Mouse (Mus musculus) mouse embryonic stem cell (cell line): ENCODE results near the gene Als2.

Experiments
- in situ Hi-C, 2 experiments: fragments of 300-500 bp; cut with MboI; formaldehyde crosslinking; loops; 1 replicate in 1 of 2; 3 replicates in 1 of 2; pipeline ENCODE4 v1.14.3; 2019 to 2020; ENCODE audit warnings: low sequenced_read_pairs in 2 of 2, low pct_unique_long_range_greater_than_20kb in 1 of 2, mixed read lengths in 1 of 2; ENCODE audit not compliant: unreplicated experiment in 1 of 2

The Als2 gene

DNA sequence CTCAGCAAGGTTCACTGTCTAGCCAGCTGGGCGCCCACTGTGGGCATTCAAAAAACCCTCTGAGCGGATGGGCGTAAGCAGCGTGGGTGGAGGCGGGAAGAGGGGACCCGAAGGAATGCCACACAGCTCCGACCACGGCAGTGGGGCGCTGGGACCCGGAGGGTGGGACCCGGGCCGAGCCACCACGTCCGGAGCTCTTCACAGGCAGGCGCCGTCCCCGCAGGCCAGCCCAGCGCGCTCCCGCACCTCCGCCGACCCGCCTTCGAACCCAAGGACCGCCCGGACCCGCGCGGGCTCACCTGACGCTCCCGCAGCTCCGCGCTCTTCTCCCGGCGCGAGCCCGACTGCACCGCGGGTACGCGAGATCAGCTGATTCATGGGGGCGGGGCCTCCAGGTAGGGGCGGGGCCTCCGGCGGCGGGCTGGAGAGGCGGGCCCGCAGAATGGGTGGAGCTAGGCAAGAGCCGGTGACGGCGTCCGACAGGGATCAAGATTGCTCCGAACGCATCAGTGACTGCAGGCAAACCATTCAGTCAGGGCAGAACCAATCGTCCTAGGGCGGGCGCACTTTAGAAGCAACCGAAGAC, at the start of gene Als2:
TSS of gene Als2 (minus strand) at position 376 of the 586 bp plus-strand sequence.
- in situ Hi-C loops, result no loop called here

DNA sequence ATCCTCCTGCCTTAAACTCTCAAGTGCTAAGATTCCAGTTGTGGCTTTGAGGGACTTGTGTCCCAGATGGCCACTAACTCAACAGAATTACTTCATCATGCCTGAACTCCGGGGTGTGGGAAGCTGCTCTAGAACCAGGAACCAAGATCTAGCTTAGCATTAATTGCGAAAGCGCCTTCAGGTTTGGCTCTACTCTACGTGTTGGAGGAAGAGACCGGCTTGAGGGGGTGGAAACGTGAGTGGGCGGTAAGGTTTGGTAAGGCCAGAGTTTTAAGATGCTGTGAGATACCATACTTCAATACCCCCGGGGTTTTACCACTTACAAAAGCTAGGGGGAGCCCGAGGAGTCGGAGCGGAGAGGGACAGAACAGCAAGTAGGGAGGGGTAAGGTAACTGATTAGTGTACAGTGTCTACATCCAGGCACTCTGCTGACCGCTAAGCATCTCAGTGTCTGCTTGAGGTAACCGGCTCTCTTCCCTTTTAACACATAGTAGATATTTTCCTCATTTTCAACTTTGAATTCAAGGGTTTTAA, 49.4 kb upstream of the Als2 start:
- in situ Hi-C loops, result no loop called here

DNA sequence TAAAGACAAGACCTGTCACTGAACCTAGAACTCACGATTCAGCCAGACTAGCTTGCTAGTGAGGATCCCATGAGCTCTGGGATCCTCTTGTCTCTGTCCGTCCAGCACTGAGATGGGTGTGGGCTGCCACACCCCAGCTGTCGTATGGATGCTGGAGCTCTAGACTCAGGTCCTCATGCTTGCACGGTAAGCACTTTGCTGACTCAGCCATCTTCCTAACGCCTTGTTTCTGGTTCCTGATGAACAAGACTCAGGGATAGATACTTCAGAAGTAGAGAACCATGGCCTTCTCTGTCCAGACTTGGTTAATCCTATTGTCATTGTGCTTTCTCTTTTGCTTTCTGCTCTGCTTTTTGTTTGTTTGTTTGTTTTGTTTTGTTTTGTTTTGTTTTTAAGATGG, 48.8 kb upstream of the Als2 start:
- in situ Hi-C loops, result no loop called here

DNA sequence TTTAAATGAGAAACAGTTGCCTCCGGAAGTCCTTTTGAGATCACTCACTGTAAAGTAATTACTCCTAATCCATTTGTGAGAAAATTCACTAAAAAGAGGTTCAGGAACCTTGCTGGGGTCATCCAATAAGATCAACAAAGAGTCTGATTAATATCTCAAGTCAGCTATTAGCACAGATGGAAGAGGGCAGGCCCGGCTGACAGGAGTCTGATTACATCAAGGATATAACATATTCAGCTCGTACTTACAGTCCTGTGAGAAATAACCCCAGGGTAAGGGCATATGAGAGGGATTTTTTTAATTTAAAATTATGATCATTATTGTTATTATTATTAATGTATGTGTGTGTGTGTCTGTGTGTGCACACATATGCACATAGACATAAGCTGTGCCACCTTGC, 35.2 kb upstream of the Als2 start:
- in situ Hi-C loops, result no loop called here

DNA sequence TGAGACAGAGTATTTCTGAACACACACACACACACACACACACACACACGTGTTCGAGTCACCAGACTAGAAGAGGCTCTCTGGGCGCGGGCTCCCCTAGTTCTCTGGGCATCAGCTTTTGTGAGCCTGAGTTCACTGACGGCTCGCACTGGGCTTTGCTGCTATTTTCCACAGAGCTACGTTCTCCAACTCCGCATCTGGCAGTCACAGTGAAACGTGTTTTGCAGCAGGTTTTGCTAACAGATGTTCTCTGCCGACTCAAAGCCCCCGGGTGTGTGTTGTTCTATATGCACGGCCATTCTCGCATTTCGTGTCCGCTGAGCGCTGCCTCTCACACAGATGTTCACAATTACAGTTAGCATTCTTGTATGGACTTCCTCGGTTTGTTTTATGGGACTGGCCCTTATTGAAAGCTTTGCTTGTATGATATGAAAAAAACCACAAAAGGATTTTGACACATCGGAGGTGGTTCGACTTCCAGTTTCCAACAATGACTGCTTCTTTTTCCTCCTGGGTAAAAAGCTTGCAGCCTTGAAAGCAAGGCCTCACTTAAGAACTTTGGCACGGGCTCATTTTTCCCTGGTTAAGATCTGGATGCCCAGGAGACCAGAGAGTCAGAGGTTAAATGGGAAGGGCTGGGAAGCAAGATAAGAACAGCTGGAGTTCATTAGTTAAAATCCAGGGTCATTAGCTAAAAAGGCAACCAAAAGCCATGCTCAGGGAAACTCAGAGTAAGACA, 33.1 kb upstream of the Als2 start:
- in situ Hi-C loops, result no loop called here

DNA sequence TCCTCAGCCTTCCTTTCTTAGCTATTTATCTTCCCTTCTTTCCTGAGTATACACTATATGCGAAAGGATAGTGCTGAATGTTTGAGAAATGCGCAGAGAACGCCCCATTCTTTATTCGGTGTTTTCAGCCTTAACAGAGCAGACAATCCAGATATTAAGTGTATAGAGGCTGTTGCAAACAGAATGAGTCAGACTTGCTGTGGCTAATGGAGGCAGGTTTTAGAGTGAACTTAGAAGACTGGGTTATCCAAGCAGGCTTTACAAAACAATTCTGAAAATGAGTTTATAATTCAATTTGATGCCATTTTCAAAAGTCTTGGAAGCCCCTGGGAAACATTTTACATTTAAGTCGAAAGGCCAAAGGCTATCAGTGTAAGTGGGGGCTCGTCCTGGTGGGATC, 32.4 kb upstream of the Als2 start:
- in situ Hi-C loops, result no loop called here

DNA sequence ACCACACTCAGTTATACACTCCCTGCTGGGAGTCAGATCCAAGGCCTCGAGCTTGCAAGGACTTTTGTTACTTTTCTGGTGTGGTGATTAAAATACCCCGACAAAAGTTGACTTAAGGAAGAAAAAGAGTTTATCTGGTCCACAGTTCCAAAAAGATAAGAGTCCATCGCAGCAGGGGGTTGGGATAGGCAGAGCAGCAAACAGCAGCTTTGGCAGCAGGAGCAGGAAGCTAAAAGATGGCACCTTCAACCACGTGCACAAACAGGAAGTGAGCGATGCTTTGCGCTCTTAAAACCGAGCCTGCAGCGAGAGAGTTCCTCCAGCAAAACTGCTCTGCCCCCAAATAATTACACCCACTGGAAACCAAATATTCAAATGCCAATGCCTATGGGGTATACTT, 31.9 kb upstream of the Als2 start:
- in situ Hi-C loops, result no loop called here

DNA sequence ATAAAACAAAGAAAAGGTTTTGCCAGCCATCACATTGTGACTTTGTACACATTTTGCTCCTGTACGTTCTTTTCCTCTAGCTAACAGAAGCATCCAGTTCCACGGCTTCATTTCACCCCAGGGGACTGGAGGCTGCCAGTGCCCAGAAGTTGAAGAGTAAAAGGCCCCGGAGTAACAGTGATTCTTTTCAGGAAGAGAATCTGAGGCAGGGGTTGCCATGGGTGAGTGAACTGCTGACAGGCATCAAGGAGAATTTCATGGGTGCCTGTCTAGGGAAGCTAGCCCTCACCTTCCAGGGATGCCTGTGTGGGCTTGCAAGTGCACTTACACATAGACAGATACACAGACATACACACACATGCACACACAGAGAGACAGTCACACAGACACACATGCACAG, 20.7 kb upstream of the Als2 start:
- in situ Hi-C loops, result no loop called here

DNA sequence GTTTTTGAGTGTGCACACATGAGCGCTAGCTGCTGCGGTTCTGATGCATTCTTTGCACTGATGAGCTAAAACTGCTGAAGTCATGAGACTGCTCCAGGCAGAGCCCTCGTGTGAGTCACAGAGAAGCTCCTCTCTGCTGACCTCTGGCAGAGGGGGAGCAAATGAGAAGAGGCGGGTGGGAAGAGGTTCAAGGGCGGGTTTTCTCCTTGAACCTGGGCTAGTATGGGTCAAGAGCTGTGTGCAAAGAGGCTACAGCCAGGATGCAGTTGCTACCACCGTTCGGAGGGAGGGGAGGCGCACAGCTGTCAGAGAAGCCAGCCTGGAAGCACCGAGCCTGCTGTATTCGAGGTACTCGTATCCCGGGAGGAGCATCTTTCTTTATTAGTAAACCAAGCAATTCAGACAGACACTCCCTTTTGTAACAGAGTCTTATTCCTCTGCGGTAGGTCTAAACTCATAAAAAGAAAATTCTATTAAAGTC, 19.8 kb upstream of the Als2 start, which contains the start of gene Cdk15:
TSS of gene Cdk15 (plus strand) at position 156 of the 481 bp plus-strand sequence.
- in situ Hi-C loops, result no loop called here

DNA sequence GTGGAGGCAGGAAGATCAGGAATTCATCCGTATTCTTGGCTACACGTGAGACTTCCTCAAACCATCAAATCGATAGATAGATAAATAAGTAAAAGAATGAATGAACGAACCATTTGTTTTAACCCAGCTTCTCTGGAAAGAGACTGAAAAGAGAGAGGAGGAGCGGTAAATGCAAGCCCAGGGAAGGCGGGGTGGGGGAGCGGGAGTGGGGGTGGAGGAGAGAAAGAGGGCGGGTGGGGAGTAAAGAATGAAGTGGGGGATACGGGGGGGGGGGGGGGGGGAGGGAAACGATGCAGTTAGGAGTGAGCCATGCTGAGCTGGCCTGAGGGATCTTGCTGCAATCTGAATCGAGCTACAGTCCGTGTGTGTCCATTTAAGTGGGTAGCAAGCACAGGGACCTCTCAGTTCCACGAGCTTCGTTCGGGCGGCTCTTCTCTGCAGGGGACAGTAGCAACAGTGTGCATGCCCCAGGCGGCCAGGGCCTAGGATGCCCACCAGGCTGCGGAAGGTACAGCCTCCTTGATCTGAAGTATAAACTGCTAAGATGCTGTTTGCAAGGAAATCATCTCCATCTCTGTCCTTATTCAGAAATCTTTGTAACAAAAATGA, 16.4 kb upstream of the Als2 start:
- in situ Hi-C loops, result no loop called here

DNA sequence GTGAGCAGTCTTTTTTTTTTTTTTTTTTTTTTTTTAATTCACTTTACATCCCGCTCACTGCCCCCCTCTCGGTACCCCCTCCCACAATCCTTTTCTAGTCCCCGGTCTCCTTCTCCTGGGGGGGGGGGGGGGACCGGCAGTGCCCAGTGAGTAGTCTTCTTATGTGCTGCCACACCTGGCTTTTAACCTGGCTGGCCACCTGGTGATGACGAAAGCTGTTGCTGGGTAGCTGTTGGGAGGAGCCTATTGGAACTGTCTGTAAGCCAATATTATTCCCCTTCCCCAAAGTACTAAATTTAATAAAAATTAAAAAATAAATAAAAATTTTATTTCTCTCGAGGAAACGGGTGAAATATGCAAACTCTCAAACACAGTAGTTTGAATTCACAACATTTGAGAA, 15.7 kb upstream of the Als2 start:
- in situ Hi-C loops, result no loop called here

DNA sequence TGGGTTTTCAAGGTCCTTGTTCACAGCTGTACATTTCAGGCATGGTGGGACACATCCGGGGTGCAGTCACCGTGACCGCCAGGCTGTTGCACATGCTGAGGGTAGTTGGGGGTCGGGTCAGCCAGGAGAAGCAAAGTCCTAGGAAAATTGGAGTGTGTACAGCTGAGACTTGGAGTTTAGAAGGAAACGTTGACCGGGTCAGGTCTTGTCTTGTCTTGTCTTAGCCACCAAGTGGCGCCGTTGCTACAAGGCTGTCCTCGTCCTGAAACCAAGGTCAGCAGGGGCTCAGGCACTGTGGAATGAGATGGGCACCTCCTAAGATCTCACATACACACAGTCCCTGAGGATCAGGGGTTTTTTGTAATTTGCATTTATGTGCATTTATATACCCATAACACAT, 10.6 kb upstream of the Als2 start:
- in situ Hi-C loops, result loop anchor here in 1 of 2 experiments (10.0 kb wide), 1 partner anchor 377 kb away; no protein-coding TSS in a partner anchor

DNA sequence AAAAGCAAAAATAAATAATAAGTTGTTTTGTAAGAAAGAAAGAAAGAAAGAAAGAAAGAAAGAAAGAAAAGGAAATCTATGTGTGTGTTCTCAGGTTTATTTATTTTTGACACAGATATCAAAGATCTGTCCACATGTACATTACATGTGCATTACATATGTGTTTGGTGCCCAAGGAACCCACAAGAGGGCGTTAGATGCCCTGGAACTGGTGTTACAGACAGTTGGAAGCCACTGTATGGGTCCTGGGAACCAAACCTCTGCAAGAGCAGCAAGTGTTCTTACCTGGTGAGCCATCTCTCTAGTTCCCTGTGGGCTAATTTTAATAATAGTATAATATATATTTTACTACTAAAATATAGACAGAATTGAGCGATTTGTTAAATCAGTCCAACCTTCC, 6.7 kb upstream of the Als2 start:
- in situ Hi-C loops, result loop anchor here (5.0 to 10.0 kb wide), 2 partner anchors 379 to 381 kb away; no protein-coding TSS in a partner anchor

DNA sequence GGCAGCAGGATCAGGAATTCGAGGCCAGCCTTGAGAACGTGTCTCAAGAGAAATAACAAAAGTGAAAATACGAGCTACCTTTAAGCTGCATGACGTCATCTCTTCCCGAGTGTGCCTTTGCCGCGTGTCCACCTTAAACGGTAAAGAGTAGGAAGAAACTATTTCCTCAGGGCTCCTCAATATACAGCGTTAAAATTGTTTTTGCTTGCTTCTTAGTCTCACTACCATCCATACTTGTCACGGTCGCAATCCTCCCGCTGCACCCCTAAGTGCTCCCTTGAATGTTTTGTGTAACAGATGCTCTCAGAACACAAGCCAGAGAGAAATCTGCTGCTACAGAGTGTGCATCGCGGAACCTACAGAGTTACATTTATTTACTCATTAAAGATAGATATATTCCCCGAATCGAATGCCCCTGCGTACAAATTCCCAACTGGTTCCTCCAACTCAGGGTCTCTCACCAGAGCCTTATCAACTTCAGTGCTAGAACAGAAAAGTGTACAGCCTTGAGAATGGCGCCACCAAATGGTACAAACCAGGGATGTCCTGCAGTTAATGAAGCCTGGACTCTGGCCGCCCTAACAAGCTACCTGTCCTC, 682 bp upstream of the Als2 start:
- in situ Hi-C loops, result no loop called here

DNA sequence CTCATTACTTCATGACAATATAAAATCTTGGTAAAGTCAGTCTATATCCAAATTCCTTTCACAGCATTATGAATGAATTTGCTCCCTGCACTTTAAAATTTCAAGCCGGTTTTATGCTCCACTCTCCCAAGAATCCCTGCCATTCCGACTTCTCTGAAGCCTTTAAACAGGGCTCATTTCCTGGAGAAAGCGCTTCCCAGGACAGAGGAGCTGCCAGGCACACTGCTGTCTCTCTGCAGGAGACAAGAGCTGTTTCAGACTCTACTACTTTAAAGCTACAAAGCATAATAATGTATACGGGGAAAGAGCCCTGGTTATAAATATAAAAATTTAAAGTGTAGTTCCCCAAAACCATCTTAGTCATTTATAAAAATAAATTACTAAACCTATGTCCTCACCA, 7.8 kb downstream of the Als2 start:
- in situ Hi-C loops, result no loop called here

DNA sequence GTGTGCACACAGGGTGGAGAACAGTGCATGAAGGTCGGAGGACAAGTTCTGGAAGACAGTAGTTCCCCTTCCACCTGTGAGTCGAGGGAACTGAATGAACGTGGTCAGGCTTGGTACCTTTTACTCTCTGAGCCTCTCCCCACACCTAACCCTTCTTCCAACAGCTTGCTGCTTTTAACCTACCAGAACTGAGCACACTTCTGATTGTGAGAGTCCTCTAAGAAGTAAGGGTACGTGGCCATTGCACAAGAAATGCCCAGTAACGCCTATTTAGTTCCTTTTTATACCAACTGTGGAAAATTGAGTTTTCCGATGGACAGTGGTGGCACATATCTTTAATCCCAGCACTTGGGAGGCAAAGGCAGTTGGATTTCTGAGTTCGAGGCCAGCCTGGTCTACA, 8.5 kb downstream of the Als2 start:
- in situ Hi-C loops, result no loop called here

DNA sequence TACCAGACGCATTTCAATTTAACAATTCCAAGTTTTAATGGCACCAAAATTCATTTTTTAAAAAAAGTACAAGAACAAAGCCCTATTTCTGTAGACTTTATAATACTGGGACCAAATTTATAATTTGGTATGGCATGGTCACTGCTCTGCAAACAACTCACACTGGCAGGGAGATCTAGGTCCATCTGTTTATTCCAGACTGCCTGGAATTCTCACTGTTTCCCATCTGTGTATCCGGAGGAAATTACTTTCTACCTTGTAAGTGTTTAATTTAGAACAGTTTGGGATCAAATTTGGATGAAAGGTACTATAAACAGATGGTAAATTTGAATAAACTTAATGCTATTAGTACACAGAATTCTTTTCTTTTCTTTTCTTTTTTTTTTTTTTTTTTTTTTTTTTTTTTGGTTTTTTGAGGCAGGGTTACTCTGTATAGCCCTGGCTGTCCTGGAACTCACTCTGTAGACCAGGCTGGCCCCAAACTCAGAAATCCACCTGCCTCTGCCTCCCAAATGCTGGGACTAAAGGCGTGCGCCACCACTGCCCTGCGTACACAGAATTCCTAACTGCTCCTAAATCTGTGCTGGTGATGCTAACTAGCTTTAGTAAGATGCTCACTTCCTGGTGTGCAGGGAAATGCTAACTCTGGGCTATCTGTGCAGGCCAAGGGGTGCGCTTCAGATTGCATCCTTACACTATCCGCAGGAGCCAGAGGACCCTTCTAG, 14.8 kb downstream of the Als2 start:
- in situ Hi-C loops, result no loop called here

DNA sequence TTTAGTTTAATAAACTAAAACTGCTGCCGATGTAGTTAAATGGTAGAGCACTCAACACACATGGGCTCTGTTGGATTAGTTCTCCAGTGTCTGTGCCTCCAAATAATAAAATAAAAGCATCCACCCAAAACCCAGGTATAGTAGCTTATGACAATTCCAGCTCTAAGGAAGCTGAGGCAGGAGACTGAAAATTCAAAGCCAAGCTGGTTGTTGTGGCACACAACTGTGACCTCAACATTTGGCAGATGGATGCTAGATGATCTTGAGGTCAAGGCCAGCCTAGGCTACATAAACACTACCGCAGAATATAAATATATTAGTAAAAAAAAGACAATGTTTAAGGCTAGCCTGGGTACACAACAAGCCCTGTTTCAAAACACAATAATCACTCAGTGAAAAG, 15.4 kb downstream of the Als2 start:
- in situ Hi-C loops, result no loop called here
